Mouse (Mus musculus): ENCODE data around the gene Gm4181. TPM values are rescaled to one million over a fixed set of nuclear protein-coding genes. Genes with fewer than 3 reads are reported as not detected.

Gm4181 gene
- not detected in 2 replicates for polyA plus RNA-seq (2012; ENCODE audit: low replicate concordance)

DNA sequence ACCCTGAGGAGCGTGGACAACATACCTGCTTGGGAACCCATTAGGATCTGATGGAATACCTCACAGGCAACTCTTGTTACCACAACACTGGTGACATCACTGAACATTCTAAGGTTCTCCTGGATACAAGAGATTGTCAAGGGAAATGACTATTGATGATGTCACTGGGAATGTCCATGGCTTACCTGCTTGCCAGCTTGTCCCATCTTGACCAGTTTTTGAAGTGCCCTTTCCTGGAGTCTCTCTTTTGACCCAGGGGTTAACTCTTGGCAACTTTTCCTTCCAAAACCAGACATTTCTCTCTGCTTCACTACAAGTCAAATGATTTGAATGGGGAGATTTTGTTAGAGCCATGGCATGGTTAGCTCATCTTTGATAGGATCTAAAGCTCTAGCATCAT, at the start of gene Gm4181:
Gene Gm4181, minus strand, starts transcription at position 101 of the 400 bp plus-strand sequence.

DNA sequence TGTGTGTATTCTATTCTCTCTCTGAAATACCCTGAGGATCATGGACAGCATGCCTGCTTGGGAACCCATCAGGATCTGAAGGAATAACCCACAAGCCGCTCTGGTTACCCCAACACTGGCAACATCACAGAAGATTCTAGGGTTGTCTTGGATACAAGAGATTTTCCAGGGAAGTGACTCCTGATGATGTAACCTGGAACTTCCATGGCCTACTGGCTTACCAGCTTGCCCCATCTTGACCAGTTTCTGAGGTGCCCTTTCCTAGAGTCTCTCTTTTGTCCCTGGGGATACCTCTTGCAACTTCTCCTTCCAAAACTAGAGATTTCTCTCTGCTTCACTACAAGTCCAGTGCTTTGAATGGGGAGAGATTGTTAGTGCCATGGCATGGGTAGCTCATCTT, 24.3 kb downstream of the Gm4181 start, which contains the start of gene Gm17078:
Gene Gm17078, minus strand, starts transcription at position 101 of the 400 bp plus-strand sequence.

DNA sequence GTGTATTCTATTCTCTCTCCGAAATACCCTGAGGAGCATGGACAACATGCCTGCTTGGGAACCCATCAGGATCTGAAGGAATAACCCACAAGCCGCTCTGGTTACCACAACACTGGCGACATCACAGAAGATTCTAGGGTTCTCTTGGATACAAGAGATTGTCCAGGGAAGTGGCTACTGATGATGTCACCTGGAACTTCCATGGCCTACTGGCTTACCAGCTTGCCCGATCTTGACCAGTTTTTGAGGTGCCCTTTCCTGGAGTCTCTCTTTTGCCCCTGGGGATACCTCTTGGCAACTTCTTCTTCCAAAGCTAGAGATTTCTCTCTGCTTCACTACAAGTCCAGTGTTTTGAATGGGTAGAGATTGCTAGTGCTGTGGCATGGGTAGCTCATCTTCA, 43.4 kb downstream of the Gm4181 start, which contains the start of gene Gm17174:
Gene Gm17174, minus strand, starts transcription at position 101 of the 400 bp plus-strand sequence.

Other genes with a start within 250 kb of the Gm4181 start
- gene Vmn2r88, start 224.8 kb downstream of the Gm4181 start, polyA plus RNA-seq (2012; ENCODE audit: low replicate concordance), result not detected in 2 replicates
- gene Vmn2r89, start 183.8 kb downstream of the Gm4181 start, polyA plus RNA-seq (2012; ENCODE audit: low replicate concordance), result not detected in 2 replicates
- gene Gm5622, start 82.9 kb downstream of the Gm4181 start, polyA plus RNA-seq (2012; ENCODE audit: low replicate concordance), result not detected in 2 replicates
- gene Gm17175, start 61.6 kb downstream of the Gm4181 start, polyA plus RNA-seq (2012; ENCODE audit: low replicate concordance), result not detected in 2 replicates
- gene Gm17174, start 43.5 kb downstream of the Gm4181 start, polyA plus RNA-seq (2012; ENCODE audit: low replicate concordance), result not detected in 2 replicates
- gene Gm17078, start 24.4 kb downstream of the Gm4181 start, polyA plus RNA-seq (2012; ENCODE audit: low replicate concordance), result not detected in 2 replicates
- not detected in 2 replicates for gene Gm17079, start 59.8 kb upstream of the Gm4181 start, polyA plus RNA-seq (2012; ENCODE audit: low replicate concordance)
- gene Gm5800, start 81.5 kb upstream of the Gm4181 start, polyA plus RNA-seq (2012; ENCODE audit: low replicate concordance), result not detected in 2 replicates
- not detected in 2 replicates for gene Ang4, start 137.9 kb upstream of the Gm4181 start, polyA plus RNA-seq (2012; ENCODE audit: low replicate concordance)
- gene AY358078, start 164.4 kb upstream of the Gm4181 start, polyA plus RNA-seq (2012; ENCODE audit: low replicate concordance), result not detected in 2 replicates
- gene Ear6, start 218.0 kb upstream of the Gm4181 start, polyA plus RNA-seq (2012; ENCODE audit: low replicate concordance), result not detected in 2 replicates
- 3.5 and 39.0 TPM in 2 replicates for gene Mettl17, start 249.2 kb upstream of the Gm4181 start, polyA plus RNA-seq (2012; ENCODE audit: low replicate concordance)

Data from hematopoietic multipotent progenitor cell, adult 10-12 weeks (in vitro differentiated cells).